Mouse (Mus musculus): Measurements from ENCODE around the gene Ndufa8.

Ndufa8 gene

GRCm38 (mm10) chr2:36049567-36049954, 355 bp upstream of the Ndufa8 start:
- no peak for DNase-seq (ENCODE audit: inconsistent age in 2 of 2, low spot score in 1 of 2)

- DNase-seq (ENCODE audit: inconsistent age in 2 of 2, low spot score in 1 of 2): peak in 1 of 2 experiments; percentile 42
These were observed 1.0 kb downstream of the Ndufa8 start for GRCm38 (mm10) chr2:36048164-36048563.

- peak in 1 of 2 experiments; percentile 19 for DNase-seq (ENCODE audit: inconsistent age in 2 of 2, low spot score in 1 of 2)
These were observed 8.3 kb downstream of the Ndufa8 start for GRCm38 (mm10) chr2:36040872-36041271.

- no peak for DNase-seq (ENCODE audit: inconsistent age in 2 of 2, low spot score in 1 of 2)
These were observed 9.8 kb downstream of the Ndufa8 start for GRCm38 (mm10) chr2:36039297-36039985.

- no peak for DNase-seq (ENCODE audit: inconsistent age in 2 of 2, low spot score in 1 of 2)
These were observed 13.7 kb downstream of the Ndufa8 start for GRCm38 (mm10) chr2:36035413-36036081.

GRCm38 (mm10) chr2:36034898-36035297, 14.3 kb downstream of the Ndufa8 start:
- DNase-seq (ENCODE audit: inconsistent age in 2 of 2, low spot score in 1 of 2): no peak

GRCm38 (mm10) chr2:36033966-36034365, 15.2 kb downstream of the Ndufa8 start:
- DNase-seq (ENCODE audit: inconsistent age in 2 of 2, low spot score in 1 of 2): no peak

- DNase-seq (ENCODE audit: inconsistent age in 2 of 2, low spot score in 1 of 2): no peak
These were observed 16.3 kb downstream of the Ndufa8 start for GRCm38 (mm10) chr2:36032884-36033283.

GRCm38 (mm10) chr2:36023291-36023690, 25.9 kb downstream of the Ndufa8 start:
- peak; percentile 59 to 77 for DNase-seq (ENCODE audit: inconsistent age in 2 of 2, low spot score in 1 of 2)

GRCm38 (mm10) chr2:36021385-36022159, 27.6 kb downstream of the Ndufa8 start:
- peak; percentile 59 to 89 for DNase-seq (ENCODE audit: inconsistent age in 2 of 2, low spot score in 1 of 2)

GRCm38 (mm10) chr2:36013010-36013409, 36.2 kb downstream of the Ndufa8 start:
- DNase-seq (ENCODE audit: inconsistent age in 2 of 2, low spot score in 1 of 2): peak; percentile 59 to 76

GRCm38 (mm10) chr2:36011331-36011825, 37.8 kb downstream of the Ndufa8 start:
- peak in 1 of 2 experiments; percentile 47 for DNase-seq (ENCODE audit: inconsistent age in 2 of 2, low spot score in 1 of 2)

- no peak for DNase-seq (ENCODE audit: inconsistent age in 2 of 2, low spot score in 1 of 2)
These were observed 38.6 kb downstream of the Ndufa8 start for GRCm38 (mm10) chr2:36010579-36010978.

- DNase-seq (ENCODE audit: inconsistent age in 2 of 2, low spot score in 1 of 2): peak; percentile 67 to 84
These were observed 39.8 kb downstream of the Ndufa8 start for GRCm38 (mm10) chr2:36009386-36009785.

- DNase-seq (ENCODE audit: inconsistent age in 2 of 2, low spot score in 1 of 2): peak; percentile 36 to 81
These were observed 41.1 kb downstream of the Ndufa8 start for GRCm38 (mm10) chr2:36008071-36008470.

- DNase-seq (ENCODE audit: inconsistent age in 2 of 2, low spot score in 1 of 2): no peak
These were observed 47.0 kb downstream of the Ndufa8 start for GRCm38 (mm10) chr2:36002188-36002587.

GRCm38 (mm10) chr2:36000390-36000789, 48.8 kb downstream of the Ndufa8 start:
- no peak for DNase-seq (ENCODE audit: inconsistent age in 2 of 2, low spot score in 1 of 2)

GRCm38 (mm10) chr2:35999212-35999611, 50.0 kb downstream of the Ndufa8 start:
- no peak for DNase-seq (ENCODE audit: inconsistent age in 2 of 2, low spot score in 1 of 2)

- peak in 1 of 2 experiments; percentile 67 for DNase-seq (ENCODE audit: inconsistent age in 2 of 2, low spot score in 1 of 2)
These were observed 50.8 kb downstream of the Ndufa8 start for GRCm38 (mm10) chr2:35998416-35998815.

GRCm38 (mm10) chr2:35996753-35997152, 52.5 kb downstream of the Ndufa8 start:
- no peak for DNase-seq (ENCODE audit: inconsistent age in 2 of 2, low spot score in 1 of 2)

- DNase-seq (ENCODE audit: inconsistent age in 2 of 2, low spot score in 1 of 2): no peak
These were observed 54.9 kb downstream of the Ndufa8 start for GRCm38 (mm10) chr2:35994303-35994702.

- no peak for DNase-seq (ENCODE audit: inconsistent age in 2 of 2, low spot score in 1 of 2)
These were observed 55.7 kb downstream of the Ndufa8 start for GRCm38 (mm10) chr2:35993481-35993880.

Data from adrenal gland, adult (tissue).